In the genomic region with DNA sequence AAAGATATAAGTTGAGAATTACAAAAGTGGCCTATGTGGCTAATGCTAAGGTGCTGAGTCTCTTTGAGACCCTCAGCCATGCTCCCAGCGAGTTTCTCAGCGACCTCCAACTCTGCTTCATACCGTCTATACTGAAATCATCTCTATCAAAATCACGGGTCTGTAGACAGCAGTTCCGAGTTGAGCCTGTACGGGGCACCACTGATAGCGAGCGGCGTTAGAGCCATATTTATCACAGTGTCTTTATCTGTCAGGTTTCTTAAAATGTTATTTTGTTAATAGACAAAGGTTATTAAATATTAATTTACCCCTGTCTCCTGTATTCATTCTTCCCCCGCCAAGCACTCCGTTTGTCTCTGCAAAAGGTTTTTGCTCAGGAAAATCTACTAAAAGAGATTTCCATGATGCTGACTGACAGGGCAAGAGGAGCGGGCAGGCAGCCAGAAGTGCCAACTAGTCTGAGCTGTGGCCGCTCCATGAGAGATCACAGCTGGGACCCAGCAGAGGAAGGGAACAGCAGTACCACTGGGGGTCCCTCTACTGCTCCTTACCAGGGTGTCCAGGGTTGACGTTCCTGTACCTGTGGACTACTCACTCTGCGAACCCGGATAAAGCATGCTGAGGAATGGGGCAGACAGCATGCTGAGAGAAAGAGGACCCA, we compare ENCODE assay signal across 20 mouse cellular contexts. TPM values are rescaled to one million over a fixed set of nuclear protein-coding genes. Genes with fewer than 3 reads are reported as not detected.
DNase-seq lines count a peak whose midpoint lies in the region; ATAC-seq and TF ChIP-seq lines count a peak whose summit lies in the region.
"Had no signal": no experiment of that assay in that cellular context is flagged by ENCODE, and none has a peak within 500 bp of the region (broad histone marks: within the 10 kb centered on the region; RNA-seq: fewer than 3 reads in every experiment).

No protein-coding gene starts in this region.

- no peak for TF ChIP-seq EP300 in stomach, postnatal 0 days (optimal IDR thresholded peaks at IDR 0.05)

- no peaks in the 10 kb centered on the region for H3K36me3 ChIP-seq in hindbrain, embryonic 13.5 days
- no peaks in the 10 kb centered on the region for H3K36me3 ChIP-seq in hindbrain, embryonic 16.5 days (ENCODE audit: control insufficient read depth, insufficient read depth, low read length)
- H3K36me3 ChIP-seq in midbrain, embryonic 11.5 days (ENCODE audit: control insufficient read depth, insufficient read depth, low read length): no peaks in the 10 kb centered on the region
- H3K36me3 ChIP-seq in midbrain, embryonic 13.5 days: no peaks in the 10 kb centered on the region
- H3K36me3 ChIP-seq in stomach, postnatal 0 days (ENCODE audit: control insufficient read depth, insufficient read depth, low read length): no peaks in the 10 kb centered on the region
- H3K36me3 ChIP-seq: G1E; hindbrain, embryonic 15.5 days; liver, embryonic 13.5 days; neural tube, embryonic 12.5 days had no signal

- TF ChIP-seq CTCF in stomach, postnatal 0 days (IDR thresholded peaks at IDR 0.05; ENCODE audit: low read depth): peak; percentile 34

- no peak overlapping the region for H3K4me3 ChIP-seq in hindbrain, embryonic 13.5 days
- no peak overlapping the region for H3K4me3 ChIP-seq in hindbrain, embryonic 16.5 days (ENCODE audit: low read length)
- no peak overlapping the region for H3K4me3 ChIP-seq in midbrain, embryonic 11.5 days (ENCODE audit: low read depth, low read length)
- no peak overlapping the region for H3K4me3 ChIP-seq in midbrain, embryonic 13.5 days (replicated peaks)
- no peak overlapping the region for H3K4me3 ChIP-seq in stomach, postnatal 0 days (ENCODE audit: low read depth, low read length)
- H3K4me3 ChIP-seq: erythroblast, embryonic 14.5 days; hindbrain, embryonic 15.5 days; liver, embryonic 13.5 days; neural tube, embryonic 12.5 days had no signal

- no peak overlapping the region for H3K9ac ChIP-seq in hindbrain, embryonic 13.5 days
- H3K9ac ChIP-seq in hindbrain, embryonic 16.5 days (ENCODE audit: low read depth, low read length): no peak overlapping the region
- H3K9ac ChIP-seq in midbrain, embryonic 11.5 days (ENCODE audit: low read length): no peak overlapping the region
- H3K9ac ChIP-seq in midbrain, embryonic 13.5 days (replicated peaks): no peak overlapping the region
- no peak overlapping the region for H3K9ac ChIP-seq in stomach, postnatal 0 days (ENCODE audit: low read length)
- H3K9ac ChIP-seq: forebrain, postnatal 0 days; hindbrain, embryonic 15.5 days; liver, embryonic 13.5 days; neural tube, embryonic 12.5 days had no signal

- 60% methylated on average over 16 of the region's 16 CpGs for WGBS in hindbrain, embryonic 13.5 days
- WGBS in hindbrain, embryonic 16.5 days: 49% methylated on average over 16 of the region's 16 CpGs
- 61% methylated on average over 16 of the region's 16 CpGs for WGBS in midbrain, embryonic 11.5 days
- WGBS in midbrain, embryonic 13.5 days: 61% methylated on average over 16 of the region's 16 CpGs
- 56% methylated on average over 16 of the region's 16 CpGs for WGBS in stomach, postnatal 0 days

- H3K4me1 ChIP-seq in hindbrain, embryonic 13.5 days (replicated peaks): 0 out of 2 replicates have a peak, but pooled peaks cover 4% of the 10 kb centered on the region
- H3K4me1 ChIP-seq in hindbrain, embryonic 16.5 days (ENCODE audit: control insufficient read depth, insufficient read depth, low read depth, low read length): no peaks in the 10 kb centered on the region; the same call in 1 of the 2 replicates
- H3K4me1 ChIP-seq in midbrain, embryonic 11.5 days (ENCODE audit: control insufficient read depth, insufficient read depth, low read length): no peaks in the 10 kb centered on the region
- no peaks in the 10 kb centered on the region for H3K4me1 ChIP-seq in midbrain, embryonic 13.5 days (replicated peaks)
- no peaks in the 10 kb centered on the region for H3K4me1 ChIP-seq in stomach, postnatal 0 days (replicated peaks; ENCODE audit: control insufficient read depth, insufficient read depth)

- no peak overlapping the region for H3K4me2 ChIP-seq in hindbrain, embryonic 13.5 days
- no peak overlapping the region for H3K4me2 ChIP-seq in hindbrain, embryonic 16.5 days (ENCODE audit: low read length)
- no peak overlapping the region for H3K4me2 ChIP-seq in midbrain, embryonic 11.5 days
- H3K4me2 ChIP-seq in midbrain, embryonic 13.5 days (replicated peaks): no peak overlapping the region
- no peak overlapping the region for H3K4me2 ChIP-seq in stomach, postnatal 0 days (replicated peaks; ENCODE audit: low read depth)
- H3K4me2 ChIP-seq: hindbrain, embryonic 15.5 days; liver, embryonic 13.5 days; neural tube, embryonic 12.5 days had no signal

- 0 out of 2 replicates have a peak, but pooled peaks have one; percentile 32 for ATAC-seq in hindbrain, embryonic 13.5 days (ENCODE audit: low FRiP score)
- no peak; the same call in 1 of the 2 replicates for ATAC-seq in hindbrain, embryonic 16.5 days
- no peak for ATAC-seq in midbrain, embryonic 11.5 days (ENCODE audit: low FRiP score)
- no peak for ATAC-seq in midbrain, embryonic 13.5 days
- ATAC-seq in stomach, postnatal 0 days (ENCODE audit: low FRiP score, low TSS enrichment): no peak
- ATAC-seq: forebrain, postnatal 0 days had no signal

- DNase-seq in gastrocnemius, postnatal 10 days: peak; percentile 21
- no peak for DNase-seq in gastrocnemius, adult 8-10 months (ENCODE audit: low spot score in 2 of 2)
- DNase-seq in midbrain, embryonic 11.5 days (ENCODE audit: low spot score, missing footprints): peak; percentile 83
- DNase-seq in stomach, postnatal 0 days (ENCODE audit: low spot score): no peak
- DNase-seq: adrenal gland, postnatal 10 days; cerebellum, adult 9-11 months; gastrocnemius, postnatal 25 days; kidney, adult 8-10 months; kidney, postnatal 4 days; liver, embryonic 13.5 days; right cerebral cortex, postnatal 25 days; thymus, adult 18-20 months had no signal

- H3K9me3 ChIP-seq in hindbrain, embryonic 13.5 days: peaks cover 3% of the 10 kb centered on the region; the same call in 1 of the 2 replicates
- H3K9me3 ChIP-seq in hindbrain, embryonic 16.5 days (ENCODE audit: control insufficient read depth, low read length): 0 out of 2 replicates have a peak, but pooled peaks cover 2% of the 10 kb centered on the region
- H3K9me3 ChIP-seq in midbrain, embryonic 11.5 days (ENCODE audit: control insufficient read depth, low read length): no peaks in the 10 kb centered on the region
- no peaks in the 10 kb centered on the region; the same call in 1 of the 2 replicates for H3K9me3 ChIP-seq in midbrain, embryonic 13.5 days
- H3K9me3 ChIP-seq in stomach, postnatal 0 days (ENCODE audit: control insufficient read depth, low read length): no peaks in the 10 kb centered on the region
- H3K9me3 ChIP-seq: G1E; hindbrain, embryonic 15.5 days; liver, embryonic 13.5 days; neural tube, embryonic 12.5 days had no signal

- H3K27me3 ChIP-seq in hindbrain, embryonic 13.5 days: peaks cover 3% of the 10 kb centered on the region; the same call in 1 of the 2 replicates
- no peaks in the 10 kb centered on the region for H3K27me3 ChIP-seq in hindbrain, embryonic 16.5 days (replicated peaks; ENCODE audit: control insufficient read depth, insufficient read depth, low read length)
- no peaks in the 10 kb centered on the region for H3K27me3 ChIP-seq in midbrain, embryonic 11.5 days (ENCODE audit: control insufficient read depth, insufficient read depth, low read length)
- 0 out of 2 replicates have a peak, but pooled peaks cover 3% of the 10 kb centered on the region for H3K27me3 ChIP-seq in midbrain, embryonic 13.5 days
- no peaks in the 10 kb centered on the region for H3K27me3 ChIP-seq in stomach, postnatal 0 days (ENCODE audit: control insufficient read depth, insufficient read depth, low read length)
- H3K27me3 ChIP-seq: hindbrain, embryonic 15.5 days; neural tube, embryonic 12.5 days had no signal

- H3K27ac ChIP-seq in hindbrain, embryonic 13.5 days: no peak overlapping the region
- H3K27ac ChIP-seq in hindbrain, embryonic 16.5 days (ENCODE audit: low read depth, low read length): no peak overlapping the region
- no peak overlapping the region for H3K27ac ChIP-seq in midbrain, embryonic 11.5 days (ENCODE audit: low read depth, low read length)
- H3K27ac ChIP-seq in midbrain, embryonic 13.5 days: no peak overlapping the region
- H3K27ac ChIP-seq in stomach, postnatal 0 days (replicated peaks): no peak overlapping the region
- H3K27ac ChIP-seq: hindbrain, embryonic 15.5 days; liver, embryonic 13.5 days; neural tube, embryonic 12.5 days had no signal

RNA-seq across cellular contexts. Expression of a gene that starts 17.6 kb away (rescaled TPM):
- 1 to 10 TPM; 6.6 to 9.0 TPM for total RNA-seq in gastrocnemius, postnatal 10 days (2021)
- 1 to 10 TPM; 4.4 to 5.8 (median 5.3) TPM for total RNA-seq in gastrocnemius, adult 8-10 months (2022)
- 24.8 and 24.9 TPM in 2 replicates for polyA plus RNA-seq in hindbrain, embryonic 13.5 days (2015; fragmentation: Nextera tagmentation; extraction: Ambion mirVana)
- polyA plus RNA-seq in hindbrain, embryonic 16.5 days (2015; fragmentation: Nextera tagmentation; extraction: Ambion mirVana): 20.5 and 21.2 TPM in 2 replicates
- 32.0 and 38.4 TPM in 2 replicates for polyA plus RNA-seq in midbrain, embryonic 11.5 days (2014; fragmentation: Nextera tagmentation; extraction: Ambion mirVana)
- 26.5 and 29.6 TPM in 2 replicates for polyA plus RNA-seq in midbrain, embryonic 13.5 days (2015; fragmentation: Nextera tagmentation; extraction: Ambion mirVana)
- 18.4 and 19.5 TPM in 2 replicates for polyA plus RNA-seq in stomach, postnatal 0 days (2015; fragmentation: Nextera tagmentation; extraction: Ambion mirVana)

RNA-seq across cellular contexts. Expression of a gene that starts 42.8 kb away (rescaled TPM):
- total RNA-seq in gastrocnemius, postnatal 10 days (2021): 100 to 1,000 TPM; 114 to 122 TPM
- total RNA-seq in gastrocnemius, adult 8-10 months (2022): 100 to 1,000 TPM in 1 of 4 experiments, 10 to 100 TPM in 3; 73.7 to 107 (median 80.1) TPM
- 209 and 210 TPM in 2 replicates for polyA plus RNA-seq in hindbrain, embryonic 13.5 days (2015; fragmentation: Nextera tagmentation; extraction: Ambion mirVana)
- 217 and 231 TPM in 2 replicates for polyA plus RNA-seq in hindbrain, embryonic 16.5 days (2015; fragmentation: Nextera tagmentation; extraction: Ambion mirVana)
- 239 and 240 TPM in 2 replicates for polyA plus RNA-seq in midbrain, embryonic 11.5 days (2014; fragmentation: Nextera tagmentation; extraction: Ambion mirVana)
- polyA plus RNA-seq in midbrain, embryonic 13.5 days (2015; fragmentation: Nextera tagmentation; extraction: Ambion mirVana): 198 and 207 TPM in 2 replicates
- 158 and 175 TPM in 2 replicates for polyA plus RNA-seq in stomach, postnatal 0 days (2015; fragmentation: Nextera tagmentation; extraction: Ambion mirVana)

Comparison
In these comparisons a context has a peak if more than half of its experiments do, and no peak if none do; other contexts are left out.
1. DNase-seq: peak in gastrocnemius, postnatal 10 days (single experiment) and midbrain, embryonic 11.5 days (single experiment); none in gastrocnemius, adult 8-10 months (0 of 2) and stomach, postnatal 0 days (single experiment).